Mouse (Mus musculus) frontal cortex, adult (tissue): ENCODE results near the gene Daw1.

Experiments
- ATAC-seq: cut with Nextera tagmentation; 2 replicates; pipeline ENCODE4 v1.9.2; 2017; ENCODE audit warnings: mild to moderate bottlenecking, moderate library complexity, mixed read lengths; ENCODE audit not compliant: low TSS enrichment

The Daw1 gene

DNA sequence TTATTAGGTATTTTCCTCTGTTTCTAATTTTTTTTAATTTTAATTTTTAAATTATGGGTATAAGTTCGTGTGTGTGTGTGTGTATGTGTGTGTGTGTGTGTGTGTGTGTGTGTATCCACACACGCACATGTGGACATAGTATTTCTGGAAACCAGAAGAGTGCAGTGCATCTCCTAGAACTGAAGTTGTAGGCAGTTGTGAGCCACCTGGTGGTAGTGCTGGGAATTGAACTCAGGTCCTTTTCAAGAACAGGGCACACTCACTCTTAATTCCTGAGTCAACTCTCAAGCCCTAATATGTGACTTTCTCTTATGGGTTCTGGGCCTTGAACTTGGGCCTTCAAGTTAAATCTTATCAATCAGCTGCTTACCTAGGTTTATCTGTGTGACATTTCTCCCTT, 27.6 kb downstream of the Daw1 start:
- peak; percentile 86 for ATAC-seq

- no peak for ATAC-seq
Observed at GRCm38 (mm10) chr1:83209981-83210380, 50.4 kb downstream of the Daw1 start.

DNA sequence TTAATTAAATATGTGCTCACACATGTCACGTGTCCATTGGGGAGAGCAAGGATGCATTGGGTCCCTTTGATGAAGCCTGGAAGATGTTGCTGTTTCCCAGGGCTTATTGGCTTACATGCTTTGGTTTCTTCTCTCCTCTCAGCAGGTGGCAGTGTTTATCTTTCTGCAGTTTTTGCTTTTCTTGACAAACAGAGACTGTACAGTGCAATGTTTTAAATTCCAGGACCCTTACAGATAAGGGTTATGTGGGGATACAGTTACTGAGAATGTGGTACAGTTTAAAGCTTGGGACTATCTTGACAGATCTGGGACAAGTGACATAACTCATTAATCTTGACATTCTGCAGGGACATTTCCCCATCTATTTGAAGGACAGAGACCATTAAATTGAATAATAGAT, 58.7 kb downstream of the Daw1 start:
- peak; percentile 90 for ATAC-seq

- ATAC-seq, result no peak
Observed at GRCm38 (mm10) chr1:83223072-83223471, 63.5 kb downstream of the Daw1 start.

GRCm38 (mm10) chr1:83224423-83224960, 64.9 kb downstream of the Daw1 start:
- no peak for ATAC-seq

GRCm38 (mm10) chr1:83227946-83228345, 68.4 kb downstream of the Daw1 start:
- no peak for ATAC-seq

DNA sequence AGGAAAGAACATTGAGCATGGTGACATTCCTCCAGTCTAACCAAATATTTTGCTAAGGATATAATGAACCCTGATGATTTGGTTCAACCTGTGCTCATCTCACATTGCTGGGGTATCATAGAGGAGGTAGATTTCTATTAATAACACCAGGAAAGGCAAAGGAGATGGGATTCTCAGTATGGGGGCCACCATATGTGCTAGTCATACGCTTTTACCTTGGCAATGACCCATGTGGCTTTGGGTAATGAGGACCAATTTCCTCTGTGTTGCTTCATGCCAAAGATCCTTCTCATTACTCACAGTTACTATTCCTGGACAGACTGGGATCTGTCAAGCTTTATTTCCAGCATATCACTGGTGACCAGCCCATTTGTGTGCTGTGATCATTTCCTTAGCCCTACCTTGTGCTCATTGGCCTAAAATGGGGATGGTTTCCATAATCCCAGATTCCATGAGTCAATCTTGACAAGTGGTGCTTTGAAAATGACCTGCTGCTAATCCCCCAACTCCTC, 88.7 kb downstream of the Daw1 start:
- no peak for ATAC-seq

DNA sequence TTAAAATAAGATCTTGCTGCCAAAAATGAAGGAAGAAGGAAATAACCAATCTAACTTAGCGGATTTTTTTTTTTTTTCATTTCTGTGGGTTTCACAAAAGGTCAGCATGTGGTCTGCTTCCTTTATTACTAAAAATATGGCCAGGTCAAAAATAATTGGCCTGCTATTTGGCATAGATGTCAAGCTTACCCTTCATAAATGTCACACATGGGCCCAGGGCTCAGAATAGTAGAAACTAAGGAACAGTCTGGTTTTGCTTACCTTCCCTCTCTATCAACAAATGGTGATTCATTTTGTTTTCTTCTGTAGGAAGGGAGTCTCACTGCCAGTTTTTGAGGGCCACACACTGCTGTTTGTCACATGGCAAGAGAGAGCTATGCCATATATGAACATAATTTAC, 92.2 kb downstream of the Daw1 start:
- no peak for ATAC-seq
